Mouse (Mus musculus) olfactory bulb, adult 2 months (tissue): ENCODE measurements at regions not wholly inside any gene's neighbourhood (a gene's known extent, or its start where the extent isn't known, plus 50 kb on each side); places are given as distances from the start of the nearest gene placed in this dataset.

Experiments used
- CTCF ChIP-seq: fragments of 200-500 bp; IDR thresholded peaks from 2 replicates; pipeline ENCODE4 v1.5.1; 2012; ENCODE audit warnings: low read depth, mild to moderate bottlenecking, low read length, moderate library complexity; ENCODE audit not compliant: insufficient read depth
- POLR2A ChIP-seq: fragments of 200-500 bp; IDR thresholded peaks from 2 replicates; pipeline ENCODE4 v1.6.1; 2012; ENCODE audit warnings: mild to moderate bottlenecking, low read depth, low read length, moderate library complexity; ENCODE audit not compliant: insufficient read depth

DNA sequence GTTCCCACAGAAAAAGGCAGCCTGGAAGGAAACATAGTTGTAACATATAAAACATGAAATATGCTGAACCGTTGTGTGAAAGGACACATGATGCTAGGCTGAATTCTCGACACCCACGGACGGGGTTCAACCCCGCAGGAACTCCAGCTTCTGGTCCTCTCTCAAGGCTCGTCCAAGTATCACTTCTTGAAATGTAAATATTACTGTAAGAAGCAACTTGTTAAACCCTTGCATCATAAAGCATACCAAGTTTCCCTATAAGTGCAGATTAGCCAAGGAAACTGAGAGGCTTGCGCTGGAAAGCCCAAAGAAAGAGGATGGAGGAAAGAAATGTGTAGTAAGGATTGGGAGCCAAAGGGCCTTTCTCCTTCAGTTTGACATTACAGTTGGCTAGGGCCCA, 104.4 kb upstream of the Cwc22 start:
- TF ChIP-seq CTCF (no peak), POLR2A (no peak)
